ENCODE assay signal across 12 mouse cellular contexts in genomic region chr2:103607926-103608325, GRCm38 (mm10). TPM values are rescaled to one million over a fixed set of nuclear protein-coding genes. Genes with fewer than 3 reads are reported as not detected.
DNase-seq lines count a peak whose midpoint lies in the region; ATAC-seq and TF ChIP-seq lines count a peak whose summit lies in the region.
"Had no signal": no experiment of that assay in that cellular context is flagged by ENCODE, and none has a peak within 500 bp of the region (broad histone marks: within the 10 kb centered on the region; RNA-seq: fewer than 3 reads in every experiment).

No protein-coding gene starts in this region.

- no peaks in the 10 kb centered on the region for H3K9me3 ChIP-seq in heart, embryonic 13.5 days
- no peaks in the 10 kb centered on the region for H3K9me3 ChIP-seq in heart, postnatal 0 days (replicated peaks; ENCODE audit: control insufficient read depth, low read length)
- H3K9me3 ChIP-seq in liver, embryonic 12.5 days (replicated peaks), result no peaks in the 10 kb centered on the region
- H3K9me3 ChIP-seq: embryonic facial prominence, embryonic 12.5 days had no signal

- no peak overlapping the region for H3K9ac ChIP-seq in heart, embryonic 13.5 days
- no peak overlapping the region for H3K9ac ChIP-seq in heart, postnatal 0 days (replicated peaks; ENCODE audit: low read depth, low read length)
- no peak overlapping the region for H3K9ac ChIP-seq in liver, embryonic 12.5 days
- H3K9ac ChIP-seq: embryonic facial prominence, embryonic 12.5 days had no signal

- no peak for ATAC-seq in heart, embryonic 13.5 days (ENCODE audit: extremely low read depth, insufficient number of reproducible peaks, low FRiP score, low TSS enrichment)
- peak; percentile 35 for ATAC-seq in heart, postnatal 0 days (ENCODE audit: insufficient read depth, low read depth)
- no peak for ATAC-seq in liver, embryonic 12.5 days
- no peak for ATAC-seq in monocyte, adult 5-6 weeks (replicated peaks; ENCODE audit: insufficient number of reproducible peaks, low FRiP score, low TSS enrichment, poor library complexity, severe bottlenecking)

- 54% methylated on average over 10 of the region's 10 CpGs for WGBS in heart, embryonic 13.5 days
- 32% methylated on average over 10 of the region's 10 CpGs for WGBS in heart, postnatal 0 days
- WGBS in liver, embryonic 12.5 days (ENCODE audit: insufficient replicate concordance), result 64% methylated on average over 10 of the region's 10 CpGs

- intact Hi-C loops in heart, postnatal 25 days (cut with DNase I), result no loop called here

- no peak for TF ChIP-seq EP300 in heart, postnatal 0 days (IDR thresholded peaks at IDR 0.05; ENCODE audit: low read depth)

- H3K27me3 ChIP-seq in heart, embryonic 13.5 days (replicated peaks), result no peaks in the 10 kb centered on the region
- no peaks in the 10 kb centered on the region for H3K27me3 ChIP-seq in heart, postnatal 0 days (ENCODE audit: control insufficient read depth, insufficient read depth, low read length)
- H3K27me3 ChIP-seq in liver, embryonic 12.5 days (replicated peaks), result no peaks in the 10 kb centered on the region
- H3K27me3 ChIP-seq: CH12.LX; embryonic facial prominence, embryonic 12.5 days had no signal

- H3K27ac ChIP-seq in heart, embryonic 13.5 days (replicated peaks), result peak overlapping the region; percentile 39
- no peak overlapping the region for H3K27ac ChIP-seq in heart, postnatal 0 days (ENCODE audit: low read depth)
- no peak overlapping the region for H3K27ac ChIP-seq in liver, embryonic 12.5 days
- H3K27ac ChIP-seq: embryonic facial prominence, embryonic 12.5 days had no signal

- H3K4me2 ChIP-seq in heart, embryonic 13.5 days, result no peak overlapping the region
- no peak overlapping the region for H3K4me2 ChIP-seq in heart, postnatal 0 days (ENCODE audit: low read depth, low read length)
- H3K4me2 ChIP-seq in liver, embryonic 12.5 days, result no peak overlapping the region
- H3K4me2 ChIP-seq: embryonic facial prominence, embryonic 12.5 days had no signal

- H3K4me3 ChIP-seq in heart, embryonic 13.5 days, result no peak overlapping the region
- no peak overlapping the region for H3K4me3 ChIP-seq in heart, postnatal 0 days (ENCODE audit: low read depth, low read length)
- no peak overlapping the region for H3K4me3 ChIP-seq in liver, embryonic 12.5 days
- H3K4me3 ChIP-seq: embryonic facial prominence, embryonic 12.5 days had no signal

- no peak for DNase-seq in heart, postnatal 25 days (ENCODE audit: low spot score)
- DNase-seq in cerebellum, adult 11-12 months, result peak; percentile 44
- no peak for DNase-seq in heart, postnatal 0 days (ENCODE audit: low spot score)
- peak; percentile 39 for DNase-seq in naive thymus-derived CD4-positive, alpha-beta T cell, adult 2 months (ENCODE audit: low read depth)
- DNase-seq in yolk sac, embryonic 10.5 days (ENCODE audit: low spot score), result no peak
- DNase-seq: kidney, postnatal 10 days; retina, postnatal 1 day had no signal

- H3K36me3 ChIP-seq in heart, embryonic 13.5 days, result no peaks in the 10 kb centered on the region
- no peaks in the 10 kb centered on the region for H3K36me3 ChIP-seq in heart, postnatal 0 days (replicated peaks; ENCODE audit: control insufficient read depth, insufficient read depth, low read length)
- H3K36me3 ChIP-seq in liver, embryonic 12.5 days, result no peaks in the 10 kb centered on the region
- H3K36me3 ChIP-seq: embryonic facial prominence, embryonic 12.5 days had no signal

- TF ChIP-seq CTCF in heart, postnatal 0 days (IDR thresholded peaks at IDR 0.05; ENCODE audit: low read depth), result no peak

- peaks cover 80% of the 10 kb centered on the region for H3K4me1 ChIP-seq in heart, embryonic 13.5 days
- H3K4me1 ChIP-seq in heart, postnatal 0 days (ENCODE audit: control insufficient read depth, insufficient read depth), result peaks cover 60% of the 10 kb centered on the region
- peaks cover 23% of the 10 kb centered on the region for H3K4me1 ChIP-seq in liver, embryonic 12.5 days

RNA-seq across cellular contexts. Expression of gene Abtb2, which starts 41.8 kb away (rescaled TPM):
- polyA plus RNA-seq in heart, embryonic 13.5 days (2015; fragmentation: Nextera tagmentation; extraction: Ambion mirVana), result 17.4 and 18.4 TPM in 2 replicates
- total RNA-seq in heart, postnatal 25 days (2021), result 10 to 100 TPM; 23.2 to 26.2 TPM
- 45.9 and 53.4 TPM in 2 replicates for total RNA-seq in heart, postnatal 0 days (2014; rRNA removed; ENCODE audit: low replicate concordance)
- polyA plus RNA-seq in heart, postnatal 0 days (2015; fragmentation: Nextera tagmentation; extraction: Ambion mirVana), result 12.3 and 12.6 TPM in 2 replicates
- polyA plus RNA-seq in liver, embryonic 12.5 days (2016; fragmentation: Nextera tagmentation; extraction: Ambion mirVana), result 4.1 and 4.5 TPM in 2 replicates
- total RNA-seq in monocyte, adult 5-6 weeks (2017), result 6.0 to 16.5 TPM (median 9.1 TPM) in 3 replicates

Comparison
In these comparisons a context has a peak if more than half of its experiments do, and no peak if none do; other contexts are left out.
1. DNase-seq: peak in cerebellum, adult 11-12 months (single experiment) and naive thymus-derived CD4-positive, alpha-beta T cell, adult 2 months (single experiment); none in heart, postnatal 25 days (single experiment), heart, postnatal 0 days (single experiment) and yolk sac, embryonic 10.5 days (single experiment).